Mouse (Mus musculus): ENCODE measurements around the gene Capn1.

DNA sequence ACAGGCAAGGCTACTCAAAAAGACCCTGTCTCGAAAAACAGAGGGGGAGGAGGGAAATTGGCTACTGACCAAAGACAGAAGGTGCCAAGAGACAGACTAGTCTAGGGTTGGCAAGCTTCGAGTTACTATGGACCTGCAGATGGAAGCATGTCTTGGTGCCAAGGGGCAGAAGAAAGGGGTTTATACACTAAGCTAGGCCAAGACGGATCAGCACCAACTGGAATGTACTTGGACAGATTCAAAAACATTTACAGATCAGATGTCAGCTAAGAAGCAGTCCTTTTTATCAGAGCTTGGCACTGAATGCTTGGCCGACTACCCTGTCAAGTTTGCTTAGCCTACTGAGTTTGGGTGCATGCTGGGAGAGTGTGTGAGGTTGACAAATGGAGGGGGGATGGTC is 40.0 kb downstream of the Capn1 start:
- TF ChIP-seq CTCF (IDR thresholded peaks at IDR 0.05 in 2 of 3, conservative IDR thresholded peaks at IDR 0.05 in 1 of 3; ENCODE audit: control insufficient read depth in 1 of 3, insufficient read depth in 1 of 3, low read depth in 2 of 3, low read length in 3 of 3, poor library complexity in 1 of 3, severe bottlenecking in 1 of 3) (no peak), MAFK (IDR thresholded peaks at IDR 0.05; ENCODE audit: borderline replicate concordance, low read depth, low read length) (no peak), POLR2A (IDR thresholded peaks at IDR 0.05; ENCODE audit: control insufficient read depth in 1 of 2, insufficient read depth in 1 of 2, low read depth in 1 of 2, low read length in 2 of 2, poor library complexity in 1 of 2) (no peak), GABPA (IDR thresholded peaks at IDR 0.05; ENCODE audit: low read depth, low read length) (no peak), CHD1 (IDR thresholded peaks at IDR 0.05; ENCODE audit: low read depth, low read length) (no peak), ZKSCAN1 (IDR thresholded peaks at IDR 0.05; ENCODE audit: low read depth, low read length) (no peak), TAL1 (IDR thresholded peaks at IDR 0.05; ENCODE audit: low read length) (no peak), ZNF384 (IDR thresholded peaks at IDR 0.05; ENCODE audit: low read depth, low read length) (no peak), MEF2A (IDR thresholded peaks at IDR 0.05; ENCODE audit: extremely low read depth, insufficient replicate concordance, low read depth, low read length, poor library complexity, severe bottlenecking) (no peak), USF1 (IDR thresholded peaks at IDR 0.05; ENCODE audit: low read depth, low read length) (no peak), TBP (IDR thresholded peaks at IDR 0.05; ENCODE audit: low read depth, low read length) (no peak), NRF1 (IDR thresholded peaks at IDR 0.05; ENCODE audit: insufficient read depth, low read depth, low read length, poor library complexity, severe bottlenecking) (no peak), CHD2 (IDR thresholded peaks at IDR 0.05; ENCODE audit: low read length) (no peak), KAT2A (conservative IDR thresholded peaks at IDR 0.05; ENCODE audit: low read depth, low read length) (no peak)

Measured in MEL (cell line).